Mouse (Mus musculus): Measurements from ENCODE around the gene Pyy.

Gene Pyy

DNA sequence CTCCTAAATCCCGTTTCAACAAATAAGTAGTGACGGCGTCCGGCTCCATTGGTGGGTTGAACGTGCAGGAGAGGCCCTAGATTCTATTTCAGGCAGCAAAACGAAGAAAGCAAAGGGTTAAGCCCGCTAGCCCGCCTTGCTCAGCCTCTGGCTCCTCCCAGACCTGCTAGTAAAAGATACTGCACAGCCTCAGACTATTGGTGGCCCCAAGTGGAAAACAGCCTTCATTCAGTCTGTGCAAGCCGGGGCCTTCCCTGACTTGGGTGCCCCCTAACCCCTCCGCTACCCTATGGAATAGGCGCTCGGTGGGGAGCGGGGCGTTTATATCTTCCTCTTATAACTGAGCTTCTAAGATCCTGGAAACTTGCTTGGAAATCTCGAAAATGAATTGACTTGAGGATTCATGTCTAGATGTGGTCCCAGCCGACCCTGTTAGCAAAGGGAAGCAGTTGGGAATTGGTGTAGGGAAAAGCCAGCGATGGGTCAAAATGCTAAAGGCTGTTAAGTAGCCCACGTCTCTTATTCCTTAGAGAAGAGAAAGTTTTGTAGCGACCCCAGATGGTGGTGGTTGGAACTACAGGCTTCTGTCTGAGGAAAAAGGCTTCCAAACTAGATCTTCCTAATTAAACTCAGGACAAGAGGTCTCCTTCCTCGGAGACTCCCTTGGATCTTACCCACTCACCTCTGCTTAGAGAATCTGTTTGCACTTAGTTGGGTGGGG lies 18.4 kb downstream of the Pyy start:
- peak in 1 of 2 experiments; percentile 17 for DNase-seq

DNA sequence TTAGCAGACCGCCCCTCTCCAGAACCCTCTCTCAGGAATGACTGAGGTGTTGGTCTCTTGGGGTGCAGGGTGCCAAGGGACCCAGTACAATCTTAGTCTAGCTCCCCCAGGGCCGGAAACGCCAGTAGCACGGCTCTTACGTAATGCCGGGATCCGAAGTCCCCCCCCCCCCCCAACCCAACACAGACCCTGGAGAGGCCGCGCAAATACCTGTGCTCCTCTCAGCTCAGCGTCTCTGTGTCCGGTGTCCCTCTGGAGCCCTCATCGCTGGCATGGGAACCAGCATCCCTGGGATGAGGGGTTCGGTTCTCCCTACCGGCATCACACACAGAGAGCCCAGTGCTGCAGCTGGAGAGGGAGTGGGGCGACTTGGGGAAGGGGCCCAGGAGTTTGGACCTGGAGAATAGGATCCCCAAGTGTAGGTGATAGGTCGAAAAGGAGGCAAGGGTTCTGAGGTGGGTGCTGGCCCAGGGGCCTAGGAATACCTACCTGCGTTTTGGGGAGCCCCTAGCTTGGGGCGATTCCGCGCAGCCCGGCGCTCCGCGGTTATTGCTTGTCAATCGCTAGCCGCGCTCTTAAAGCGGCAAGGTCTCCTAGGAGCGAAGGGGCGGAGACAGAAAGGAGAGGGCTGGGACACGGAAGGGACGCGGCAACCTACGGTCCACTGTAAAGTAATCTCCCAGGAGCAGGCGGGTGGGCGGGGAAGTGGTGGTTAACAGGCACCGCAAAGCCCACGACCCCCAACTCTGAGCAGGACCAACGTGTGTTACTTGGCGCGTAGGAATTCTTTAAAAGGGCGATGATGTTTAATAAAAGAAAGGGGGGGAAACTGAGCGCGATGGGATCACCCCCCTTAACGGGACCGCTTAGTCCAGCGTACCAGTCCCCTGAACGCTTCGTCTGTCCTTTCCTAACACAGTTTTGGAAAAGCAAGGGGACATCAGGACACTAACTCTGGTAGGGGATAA lies 19.4 kb downstream of the Pyy start, which contains the start of gene Mpp2:
TSS of gene Mpp2 (minus strand) at position 585 of the 968 bp plus-strand sequence.
- DNase-seq = peak in 1 of 2 experiments; percentile 30

DNA sequence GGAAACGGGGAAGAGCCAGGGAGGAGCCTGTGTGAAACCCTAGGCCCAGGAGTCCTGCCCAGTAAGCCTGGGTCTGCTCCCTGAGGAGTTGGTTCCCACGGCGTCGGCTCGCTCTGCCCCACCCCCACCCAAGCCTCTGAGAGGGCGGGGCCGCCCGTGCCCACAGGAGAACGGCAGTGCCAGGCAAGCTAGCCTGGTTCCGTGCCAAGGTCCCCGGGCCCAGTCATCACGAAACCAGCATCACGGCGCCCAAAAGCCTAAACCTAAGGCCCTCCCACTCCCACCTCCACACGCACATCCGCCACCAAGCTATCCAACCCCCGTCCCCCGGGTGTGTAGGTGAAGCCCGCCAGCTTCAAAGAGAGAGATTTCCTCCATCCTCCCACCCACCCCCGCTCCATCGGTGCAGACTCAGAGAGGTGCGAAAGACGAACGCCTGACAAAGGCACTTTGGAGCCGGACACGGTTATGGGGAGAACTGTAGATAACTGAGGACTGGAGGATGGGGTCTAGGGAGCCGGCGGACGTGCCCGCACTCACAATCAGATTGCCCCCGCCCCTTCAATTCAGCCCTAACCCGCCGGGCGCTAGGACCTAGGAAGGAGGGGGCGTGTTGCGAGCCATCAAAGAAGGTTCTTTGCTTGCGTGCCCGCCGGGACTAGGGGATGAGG lies 20.4 kb downstream of the Pyy start:
- DNase-seq = peak in 1 of 2 experiments; percentile 25

DNA sequence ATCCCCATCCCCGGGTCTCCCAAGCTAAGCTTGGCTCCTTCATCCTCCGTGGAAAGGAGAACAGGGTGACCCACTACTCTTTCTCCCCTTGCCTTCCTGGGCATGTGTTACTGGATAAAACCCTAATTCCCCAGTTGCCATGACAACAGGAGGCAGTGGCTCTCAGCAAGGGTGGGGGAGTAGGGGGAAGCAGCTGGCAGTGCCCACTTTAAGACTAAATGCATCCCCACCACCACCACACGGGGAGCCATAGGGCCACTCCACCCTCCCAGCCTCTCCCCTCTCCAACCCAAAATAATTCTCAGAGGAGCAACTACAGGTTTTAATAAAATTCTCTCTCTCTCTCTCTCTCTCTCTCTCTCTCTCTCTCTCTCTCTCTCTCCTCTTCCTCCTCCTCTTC lies 21.3 kb downstream of the Pyy start:
- DNase-seq = no peak

DNA sequence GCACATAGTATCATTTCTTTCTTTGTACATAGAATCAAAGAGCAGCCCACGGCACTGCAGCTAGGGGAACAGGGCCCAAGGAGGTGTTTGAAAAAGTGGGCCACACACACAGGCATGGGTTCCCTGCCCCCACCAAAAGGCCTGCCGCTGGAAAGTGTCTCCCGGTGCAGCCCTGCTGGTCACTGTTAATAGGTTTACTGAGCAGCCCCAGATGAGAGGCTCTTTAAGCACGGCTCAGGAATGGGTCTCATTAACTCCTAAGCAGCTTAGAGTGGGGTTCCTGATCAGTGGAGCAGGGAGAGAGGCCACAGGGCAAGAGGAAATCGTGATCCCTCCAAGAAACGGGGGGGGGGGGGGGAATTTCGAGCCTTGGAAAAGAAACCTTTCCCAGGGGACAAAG lies 23.5 kb downstream of the Pyy start:
- DNase-seq = no peak

- DNase-seq = no peak
Observed at GRCm38 (mm10) chr11:102083193-102083592, 24.4 kb downstream of the Pyy start.

DNA sequence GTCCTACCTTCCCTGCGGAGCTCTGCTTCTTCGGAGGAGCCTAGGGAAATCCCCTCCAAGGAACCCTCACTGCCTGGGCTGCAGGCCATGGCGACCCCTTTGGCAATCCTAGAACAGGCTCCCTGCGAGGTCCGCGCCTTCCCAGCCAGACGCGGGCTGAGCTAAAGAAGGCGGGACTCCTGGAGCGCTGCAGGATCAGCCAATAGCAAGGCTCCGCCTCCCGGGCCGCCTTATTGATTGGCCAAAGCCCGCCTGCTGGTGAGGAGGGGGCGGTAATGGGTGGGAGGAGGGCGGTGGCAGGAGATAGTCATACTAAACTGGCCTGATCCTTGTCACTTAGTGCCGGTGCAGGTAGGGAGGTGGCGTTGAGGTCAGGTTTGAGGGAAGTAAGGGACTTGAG lies 25.3 kb downstream of the Pyy start:
- DNase-seq = no peak

GRCm38 (mm10) chr11:102073722-102074121 lies 33.9 kb downstream of the Pyy start:
- DNase-seq = no peak

DNA sequence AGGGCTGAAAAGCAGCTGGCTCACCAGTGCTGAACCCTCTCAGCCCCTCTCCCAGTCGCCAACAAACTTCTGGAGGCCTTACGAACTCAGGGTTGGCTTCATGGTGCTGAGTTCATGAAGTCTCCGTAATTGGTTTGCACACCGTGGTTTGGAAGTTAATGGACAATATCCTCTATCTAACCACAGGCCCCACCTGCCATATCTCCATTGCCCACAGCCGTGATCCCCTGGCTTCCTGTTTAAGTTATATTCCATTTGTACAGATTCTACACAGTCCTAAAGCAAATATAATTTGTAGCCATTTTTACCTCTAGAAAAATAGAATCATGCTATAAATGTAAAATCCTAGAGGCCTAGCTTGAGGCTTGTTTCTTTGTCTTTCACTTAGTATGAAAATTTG lies 34.9 kb downstream of the Pyy start:
- no peak for DNase-seq

- no peak for DNase-seq
Observed at GRCm38 (mm10) chr11:102070426-102070825, 37.2 kb downstream of the Pyy start.

GRCm38 (mm10) chr11:102069633-102070032 lies 38.0 kb downstream of the Pyy start:
- no peak for DNase-seq

- DNase-seq = no peak
Observed at GRCm38 (mm10) chr11:102068969-102069368, 38.7 kb downstream of the Pyy start.

DNA sequence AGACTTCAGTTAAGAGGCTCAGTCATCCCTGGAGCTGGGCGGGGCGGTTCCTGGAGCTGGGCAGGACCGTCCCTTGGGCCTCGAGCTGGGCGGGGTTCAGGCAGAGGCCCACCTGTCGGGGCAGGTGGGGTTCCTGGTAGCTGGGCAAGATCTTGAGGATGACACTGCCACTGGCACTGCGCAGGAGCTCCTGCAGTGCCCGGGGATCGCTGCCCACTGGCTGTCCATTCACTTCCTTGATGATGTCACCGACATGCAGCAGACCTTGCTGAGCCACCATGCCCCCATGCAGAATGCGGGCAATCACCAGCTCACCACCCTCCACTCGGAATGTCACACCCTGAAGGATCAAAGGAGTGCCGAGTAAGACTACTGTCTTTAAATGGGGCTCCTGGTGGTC lies 44.6 kb downstream of the Pyy start:
- no peak for DNase-seq

DNA sequence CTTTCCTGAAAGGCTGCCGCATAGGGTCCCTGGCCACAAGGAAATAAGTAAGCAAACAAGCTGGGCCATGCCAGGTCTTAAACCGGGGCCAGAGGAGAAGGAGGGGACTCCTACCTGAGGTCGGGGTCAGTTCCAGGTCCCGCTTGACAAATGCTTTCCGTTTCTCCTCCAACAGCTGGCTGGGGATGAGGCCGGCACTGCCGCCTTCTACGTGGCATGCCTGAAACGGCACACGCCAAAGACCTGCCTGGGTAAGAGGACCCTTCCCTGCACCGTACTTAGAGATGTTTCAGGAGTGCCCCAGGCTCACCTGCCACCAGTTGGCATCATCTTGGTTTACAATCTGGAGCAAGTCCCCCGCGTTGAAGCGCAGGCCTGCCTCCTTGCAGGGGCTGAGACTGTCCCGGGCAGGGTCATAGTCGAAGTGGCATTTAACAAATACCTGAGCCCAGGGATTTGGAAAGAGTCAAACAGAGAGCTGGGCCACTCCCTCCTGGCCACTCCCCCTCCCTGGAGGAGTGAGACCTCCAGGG lies 45.6 kb downstream of the Pyy start:
- no peak for DNase-seq

- DNase-seq = peak; percentile 18 to 62
Observed at GRCm38 (mm10) chr11:102061236-102061940, 46.2 kb downstream of the Pyy start.

Measured in spleen, adult 18-20 months (tissue).